Mouse (Mus musculus) heart, postnatal 0 days (tissue): ENCODE results near the gene Rsc1a1.

Experiments used
- CTCF ChIP-seq: IDR thresholded peaks from 2 replicates; pipeline ENCODE4 v1.5.1; 2016; ENCODE audit warnings: antibody characterized with exemption, control low read depth, low read depth
- EP300 ChIP-seq: IDR thresholded peaks from 2 replicates; pipeline ENCODE4 v1.6.1; 2016; ENCODE audit warnings: antibody characterized with exemption, low read depth

DNA sequence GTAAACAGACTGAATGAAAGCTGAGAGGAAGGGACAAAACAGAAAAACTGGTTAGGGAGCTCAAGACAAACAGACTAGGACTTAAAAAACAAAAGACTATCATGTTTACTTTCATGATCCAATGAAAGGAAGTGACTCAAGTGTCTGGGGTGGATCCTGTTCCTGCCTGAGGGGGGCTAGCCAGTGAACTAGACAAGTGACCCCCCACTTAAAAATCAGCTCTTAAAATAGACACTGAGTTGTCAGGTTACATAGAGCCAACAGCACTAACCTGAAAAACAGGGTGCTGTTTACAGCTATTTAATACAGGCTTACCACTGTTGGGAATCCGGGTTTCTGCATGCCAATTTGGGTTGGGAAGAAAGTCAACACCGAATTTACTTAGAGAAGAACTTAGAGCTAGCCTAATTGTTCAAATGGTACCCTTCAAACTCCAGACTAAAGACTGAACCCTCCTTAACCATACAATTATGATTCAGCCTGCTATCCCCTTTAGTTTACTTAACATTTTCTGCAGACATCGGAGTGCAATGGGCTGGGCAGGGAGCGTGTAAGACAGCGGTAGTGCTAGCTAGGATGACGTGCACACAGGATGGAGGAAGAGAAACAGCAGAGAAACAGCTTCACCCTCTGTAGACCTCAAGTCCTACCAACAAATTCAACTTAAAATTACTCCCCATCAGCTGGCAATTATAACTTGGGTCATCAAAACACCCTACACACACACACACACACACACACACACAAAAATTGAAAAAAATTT is 35.5 kb upstream of the Rsc1a1 start:
- no peak for TF ChIP-seq EP300
- no peak for TF ChIP-seq CTCF
